Mouse (Mus musculus) stomach, postnatal 0 days (tissue): ENCODE measurements around the gene Ank3.

Experiments used
- CTCF ChIP-seq: IDR thresholded peaks from 2 replicates; pipeline ENCODE4 v1.5.1; 2016; ENCODE audit warnings: antibody characterized with exemption, low read depth, mild to moderate bottlenecking, moderate library complexity
- EP300 ChIP-seq: optimal IDR thresholded peaks from 2 replicates; pipeline ENCODE3; 2016; ENCODE audit warnings: antibody characterized with exemption

DNA sequence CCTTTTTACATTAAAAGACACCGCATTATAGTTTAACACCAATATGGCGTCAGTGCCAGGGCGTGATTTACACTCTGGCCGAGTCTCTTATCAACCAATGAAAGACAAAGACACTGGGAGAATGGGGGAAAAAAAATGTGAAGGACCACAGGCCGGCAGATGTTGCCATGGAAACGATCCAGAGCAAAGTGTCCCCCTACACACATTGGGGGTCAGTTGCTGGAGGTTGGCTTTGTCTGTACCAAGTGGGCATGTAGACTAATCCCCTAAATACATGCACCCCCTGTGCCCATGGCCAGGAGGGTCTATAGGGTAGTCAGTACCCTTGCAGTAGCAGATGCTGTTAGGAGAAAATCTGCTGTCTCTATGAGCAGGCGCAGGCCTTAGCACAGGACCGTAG, 547.3 kb downstream of the Ank3 start:
- TF ChIP-seq EP300 (no peak), CTCF (no peak)
